Mouse (Mus musculus) MEL (cell line): ENCODE results near the gene Ccdc54. TPM values are rescaled to one million over a fixed set of nuclear protein-coding genes. Genes with fewer than 3 reads are reported as not detected.

Source experiments
- DNase-seq: peaks from one replicate; pipeline ENCODE4 v3.0.0; 2011; ENCODE audit warnings: low read depth, low spot score
- H3K27ac ChIP-seq: 2 replicates; pipeline ENCODE4 v1.5.1; 2012; ENCODE audit warnings: low read depth, mild to moderate bottlenecking, control low read depth, low read length, moderate library complexity; ENCODE audit not compliant: control insufficient read depth
- H3K27me3 ChIP-seq, 2 experiments: fragments of 150-350 bp in 1 of 2; sonication (generic) in 1 of 2; 2 replicates each; pipeline ENCODE4 v1.6.1; 2012; ENCODE audit warnings: low read length in 2 of 2, mild to moderate bottlenecking in 2 of 2, improper control_type of control experiment in 1 of 2, moderate library complexity in 1 of 2; ENCODE audit not compliant: insufficient read depth in 2 of 2, control insufficient read depth in 1 of 2
- H3K36me3 ChIP-seq, 2 experiments: 2 replicates each; pipeline ENCODE4 v1.6.1; 2012 to 2014; ENCODE audit warnings: low read length in 2 of 2, improper control_type of control experiment in 1 of 2, inconsistent platforms in 1 of 2, mild to moderate bottlenecking in 1 of 2; ENCODE audit not compliant: insufficient read depth in 2 of 2, control insufficient read depth in 1 of 2
- H3K4me1 ChIP-seq, 2 experiments: fragments of 150-350 bp in 1 of 2; sonication (generic) in 1 of 2; 2 replicates each; pipeline ENCODE4 v1.6.1; 2012; ENCODE audit warnings: low read length in 2 of 2, improper control_type of control experiment in 1 of 2, mild to moderate bottlenecking in 1 of 2; ENCODE audit not compliant: insufficient read depth in 2 of 2, control insufficient read depth in 1 of 2
- H3K4me3 ChIP-seq, 2 experiments: fragments of 150-350 bp in 1 of 2; sonication (generic) in 1 of 2; 2 replicates each; pipeline ENCODE4 v1.5.1; 2012; ENCODE audit warnings: low read depth in 2 of 2, low read length in 2 of 2, mild to moderate bottlenecking in 2 of 2, moderate library complexity in 2 of 2, control low read depth in 1 of 2, improper control_type of control experiment in 1 of 2; ENCODE audit not compliant: control insufficient read depth in 1 of 2, insufficient read depth in 1 of 2
- H3K79me2 ChIP-seq: 2 replicates; pipeline ENCODE4 v1.6.1; 2012; ENCODE audit warnings: mild to moderate bottlenecking, low read length, moderate library complexity; ENCODE audit not compliant: control insufficient read depth, poor library complexity, insufficient read depth
- H3K9ac ChIP-seq: 2 replicates; pipeline ENCODE4 v1.6.1; 2012; ENCODE audit warnings: low read depth, mild to moderate bottlenecking, control low read depth, low read length, moderate library complexity; ENCODE audit not compliant: control insufficient read depth, poor library complexity, severe bottlenecking
- H3K9me3 ChIP-seq: fragments of 150-350 bp; sonication (generic); replicated peaks from 2 replicates; pipeline ENCODE4 v1.6.1; 2012; ENCODE audit warnings: mild to moderate bottlenecking, low read length, improper control_type of control experiment, moderate library complexity; ENCODE audit not compliant: insufficient read depth
- BHLHE40 ChIP-seq: IDR thresholded peaks from 2 replicates; pipeline ENCODE4 v1.6.1; 2012; ENCODE audit warnings: low read depth, mild to moderate bottlenecking, inconsistent platforms, low read length, improper control_type of control experiment, borderline replicate concordance
- CHD2 ChIP-seq: IDR thresholded peaks from 2 replicates; pipeline ENCODE4 v1.6.1; 2011; ENCODE audit warnings: low read length, improper control_type of control experiment
- CTCF ChIP-seq, 3 experiments: IDR thresholded peaks in 2 of 3; conservative IDR thresholded peaks in 1 of 3; 2 replicates each; pipeline ENCODE4 v1.5.1; 2011 to 2012; ENCODE audit warnings: low read length in 3 of 3, low read depth in 2 of 3, mild to moderate bottlenecking in 2 of 3, improper control_type of control experiment in 1 of 3, inconsistent platforms in 1 of 3, mixed read lengths in 1 of 3, moderate library complexity in 1 of 3; ENCODE audit not compliant: control insufficient read depth in 1 of 3, insufficient read depth in 1 of 3, poor library complexity in 1 of 3, severe bottlenecking in 1 of 3
- ELF1 ChIP-seq: IDR thresholded peaks from 2 replicates; pipeline ENCODE4 v1.6.1; 2014; ENCODE audit warnings: low read depth, mild to moderate bottlenecking, inconsistent platforms, low read length, improper control_type of control experiment, moderate library complexity
- ETS1 ChIP-seq: IDR thresholded peaks from 2 replicates; pipeline ENCODE4 v1.6.1; 2012; ENCODE audit warnings: low read depth, mild to moderate bottlenecking, inconsistent platforms, low read length, improper control_type of control experiment, moderate library complexity
- KAT2A ChIP-seq: conservative IDR thresholded peaks from 2 replicates; pipeline ENCODE4 v1.6.1; 2012; ENCODE audit warnings: low read depth, low read length, improper control_type of control experiment, inconsistent platforms
- MAX ChIP-seq: IDR thresholded peaks from 2 replicates; pipeline ENCODE4 v1.6.1; 2011; ENCODE audit warnings: low read length, improper control_type of control experiment
- MAZ ChIP-seq: IDR thresholded peaks from 2 replicates; pipeline ENCODE4 v1.6.1; 2012; ENCODE audit warnings: low read depth, mild to moderate bottlenecking, inconsistent platforms, low read length, improper control_type of control experiment
- MEF2A ChIP-seq: IDR thresholded peaks from 2 replicates; pipeline ENCODE4 v1.6.1; 2014; ENCODE audit warnings: low read depth, mild to moderate bottlenecking, inconsistent platforms, low read length, improper control_type of control experiment; ENCODE audit not compliant: poor library complexity, insufficient replicate concordance, severe bottlenecking; ENCODE audit errors: extremely low read depth
- MYC ChIP-seq: IDR thresholded peaks from 2 replicates; pipeline ENCODE4 v1.6.1; 2011; ENCODE audit warnings: low read depth, mild to moderate bottlenecking, low read length, improper control_type of control experiment, moderate library complexity
- NRF1 ChIP-seq: IDR thresholded peaks from 2 replicates; pipeline ENCODE4 v1.6.1; 2014; ENCODE audit warnings: low read depth, mild to moderate bottlenecking, inconsistent platforms, low read length, improper control_type of control experiment, moderate library complexity; ENCODE audit not compliant: poor library complexity, insufficient read depth, severe bottlenecking
- POLR2A ChIP-seq, 2 experiments: IDR thresholded peaks; 2 replicates each; pipeline ENCODE4 v1.6.1; 2011 to 2012; ENCODE audit warnings: low read length in 2 of 2, mild to moderate bottlenecking in 2 of 2, control low read depth in 1 of 2, improper control_type of control experiment in 1 of 2, low read depth in 1 of 2, moderate library complexity in 1 of 2; ENCODE audit not compliant: control insufficient read depth in 1 of 2, insufficient read depth in 1 of 2, poor library complexity in 1 of 2
- POLR2AphosphoS2 ChIP-seq: IDR thresholded peaks from 2 replicates; pipeline ENCODE4 v1.6.1; 2011; ENCODE audit warnings: low read length, improper control_type of control experiment
- POLR2AphosphoS5 ChIP-seq: IDR thresholded peaks from 2 replicates; pipeline ENCODE4 v1.6.1; 2012; ENCODE audit warnings: low read depth, borderline replicate concordance, mild to moderate bottlenecking, inconsistent platforms, low read length, moderate library complexity, mixed read lengths
- RAD21 ChIP-seq: IDR thresholded peaks from 2 replicates; pipeline ENCODE4 v1.6.1; 2011; ENCODE audit warnings: mild to moderate bottlenecking, low read depth, low read length, improper control_type of control experiment
- SIN3A ChIP-seq: IDR thresholded peaks from 2 replicates; pipeline ENCODE4 v1.6.1; 2012; ENCODE audit warnings: low read length, improper control_type of control experiment, inconsistent platforms
- TAL1 ChIP-seq: IDR thresholded peaks from 2 replicates; pipeline ENCODE4 v1.6.1; 2012; ENCODE audit warnings: mild to moderate bottlenecking, inconsistent platforms, low read length, moderate library complexity, mixed read lengths
- TBP ChIP-seq: IDR thresholded peaks from 2 replicates; pipeline ENCODE4 v1.8.0; 2011; ENCODE audit warnings: low read depth, low read length, improper control_type of control experiment
- USF1 ChIP-seq: IDR thresholded peaks from 2 replicates; pipeline ENCODE4 v1.6.1; 2014; ENCODE audit warnings: low read depth, mild to moderate bottlenecking, inconsistent platforms, low read length, improper control_type of control experiment, moderate library complexity
- USF2 ChIP-seq, 2 experiments: IDR thresholded peaks; 2 replicates each; pipeline ENCODE4 v1.6.1; 2011 to 2012; ENCODE audit warnings: improper control_type of control experiment in 2 of 2, low read length in 2 of 2, borderline replicate concordance in 1 of 2, inconsistent platforms in 1 of 2, low read depth in 1 of 2, mild to moderate bottlenecking in 1 of 2; ENCODE audit not compliant: insufficient read depth in 1 of 2
- polyA plus RNA-seq, 2 experiments: library from polyadenylated mRNA; stranded (reverse) in 1 of 2; unstranded in 1 of 2; fragments of >175 nt in 1 of 2; fragments of >200 nt in 1 of 2; gene quantifications; 2 replicates each; pipeline versions ENCODE4 v1.2.1 to v1.2.4; 2012; ENCODE audit warnings: low replicate concordance in 2 of 2, low read depth in 1 of 2; ENCODE audit not compliant: insufficient read length in 2 of 2, insufficient read depth in 1 of 2, missing spikeins in 1 of 2
- total RNA-seq: library from RNA; depleted of rRNA; stranded (reverse); fragments of 300-350 nt; gene quantifications from 2 replicates; pipeline ENCODE4 v1.2.3, GENCODE M21; 2012

The Ccdc54 gene
- total and polyA plus RNA-seq, 3 experiments, result 0.06 TPM; not detected in 2

DNA sequence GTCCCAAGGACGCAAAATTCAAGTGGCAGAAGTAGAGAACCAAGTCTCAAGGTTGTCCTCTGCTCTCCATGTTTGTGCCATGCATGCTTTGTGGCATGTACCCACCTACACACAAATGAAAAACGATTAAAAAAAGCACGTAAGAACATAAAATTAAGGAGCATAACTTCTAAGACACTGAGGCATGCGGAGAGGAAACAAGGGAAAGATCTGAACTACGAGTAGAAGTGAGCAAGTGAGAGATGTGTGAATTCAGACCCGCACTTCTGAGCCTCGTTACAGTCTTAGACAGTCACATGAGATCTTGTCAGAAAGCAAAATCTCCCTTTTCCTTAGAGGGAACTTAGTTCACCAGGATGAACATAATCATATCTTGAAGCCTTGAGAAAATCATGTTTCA, 3.8 kb downstream of the Ccdc54 start:
- Histone ChIP-seq H3K9ac (no peak overlapping the region), H3K4me3 (no peak overlapping the region), H3K27ac (no peak overlapping the region), H3K27me3 (no peaks in the 10 kb centered on the region), H3K9me3 (no peaks in the 10 kb centered on the region), H3K36me3 (no peaks in the 10 kb centered on the region)
- DNase-seq, result no peak
- TF ChIP-seq USF2 (IDR thresholded peaks at IDR 0.05; ENCODE audit: borderline replicate concordance in 1 of 2, insufficient read depth in 1 of 2, low read depth in 1 of 2, low read length in 2 of 2), result no peak
- TF ChIP-seq USF1, result no peak
- TF ChIP-seq POLR2AphosphoS2, result no peak
- TF ChIP-seq SIN3A, result no peak
- TF ChIP-seq MEF2A, result no peak
- no peak for TF ChIP-seq NRF1
- TF ChIP-seq ELF1, result no peak
- TF ChIP-seq MAZ, result no peak
- TF ChIP-seq TAL1, result no peak
- no peak for TF ChIP-seq ETS1
- no peak for TF ChIP-seq KAT2A
- no peak for TF ChIP-seq MYC
- no peak for TF ChIP-seq MAX
- TF ChIP-seq, all 39 proteins: peak for 0
- Histone ChIP-seq H3K4me1 (no peaks in the 10 kb centered on the region; a peak in 1 of 4 replicates), H3K79me2 (no peaks in the 10 kb centered on the region)

DNA sequence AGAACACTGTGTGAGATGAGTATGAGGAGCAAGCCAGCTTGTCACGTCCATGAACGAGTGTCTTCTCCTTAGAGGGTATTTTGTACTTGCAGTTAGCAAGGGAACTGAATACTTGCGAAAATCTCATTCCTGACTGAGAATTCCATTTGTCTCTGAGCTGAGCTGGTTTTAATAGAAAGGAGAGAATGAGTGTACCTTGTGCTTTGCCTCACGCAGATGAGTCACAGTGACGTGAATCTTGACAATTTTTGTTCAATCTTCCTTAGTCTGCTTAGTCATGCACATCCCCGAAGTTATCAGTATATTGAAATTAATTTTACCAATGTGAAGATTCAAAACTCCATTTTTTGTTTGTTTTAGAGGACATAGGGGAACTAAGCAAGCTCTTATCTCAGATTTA, 12.6 kb downstream of the Ccdc54 start:
- H3K4me1 ChIP-seq, result peaks cover 2 to 5% of the 10 kb centered on the region in 2 experiments; a peak in 2 of 4 replicates
- H3K36me3 ChIP-seq, result peaks cover 2 to 10% of the 10 kb centered on the region in 2 experiments; a peak in 3 of 4 replicates
- no peaks in the 10 kb centered on the region for H3K79me2 ChIP-seq
- DNase-seq, result no peak
- H3K9me3 ChIP-seq, result no peaks in the 10 kb centered on the region
- TF ChIP-seq POLR2AphosphoS2, result no peak
- no peak for TF ChIP-seq USF1
- TF ChIP-seq CTCF (IDR thresholded peaks at IDR 0.05 in 2 of 3, conservative IDR thresholded peaks at IDR 0.05 in 1 of 3; ENCODE audit: control insufficient read depth in 1 of 3, insufficient read depth in 1 of 3, low read depth in 2 of 3, low read length in 3 of 3, poor library complexity in 1 of 3, severe bottlenecking in 1 of 3), result no peak
- no peak overlapping the region for H3K4me3 ChIP-seq
- H3K27me3 ChIP-seq, result no peaks in the 10 kb centered on the region
- H3K9ac ChIP-seq, result no peak overlapping the region
- H3K27ac ChIP-seq, result no peak overlapping the region

DNA sequence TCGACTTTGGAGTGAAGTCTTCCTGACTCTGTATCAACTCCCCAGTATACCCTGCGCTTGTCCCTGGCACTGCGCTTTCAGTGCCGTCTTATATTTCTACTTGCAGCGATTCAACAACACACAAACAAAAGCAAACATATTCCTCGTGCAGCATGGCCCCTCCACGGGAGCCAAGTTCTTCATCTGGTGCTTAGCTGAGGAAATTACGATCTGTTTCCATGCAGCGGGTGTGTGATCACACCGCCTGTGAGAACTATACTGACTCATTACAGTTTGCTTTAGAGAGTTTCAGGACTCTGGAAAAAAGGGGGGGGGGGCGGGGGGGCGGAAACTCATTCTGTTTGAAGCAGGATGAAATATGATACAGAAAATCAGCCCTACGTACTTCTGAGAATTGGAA, 18.4 kb downstream of the Ccdc54 start:
- peaks cover 0 to 2% of the 10 kb centered on the region in 2 experiments; a peak in 2 of 4 replicates for H3K4me1 ChIP-seq
- no peaks in the 10 kb centered on the region for H3K27me3 ChIP-seq
- TF ChIP-seq TBP (no peak), MEF2A (no peak), BHLHE40 (no peak), POLR2A (IDR thresholded peaks at IDR 0.05; ENCODE audit: control insufficient read depth in 1 of 2, insufficient read depth in 1 of 2, low read depth in 1 of 2, low read length in 2 of 2, poor library complexity in 1 of 2) (no peak), POLR2AphosphoS5 (no peak), CHD2 (no peak), RAD21 (no peak)
- TF ChIP-seq, all 39 proteins: peak for 0
- H3K36me3 ChIP-seq, result peaks cover 2 to 7% of the 10 kb centered on the region in 2 experiments
- no peak overlapping the region for H3K9ac ChIP-seq
- no peak for DNase-seq
- no peaks in the 10 kb centered on the region for H3K79me2 ChIP-seq
- H3K9me3 ChIP-seq, result no peaks in the 10 kb centered on the region
- H3K4me3 ChIP-seq, result no peak overlapping the region
- H3K27ac ChIP-seq, result no peak overlapping the region
